Mouse (Mus musculus) ovary, postnatal 10 days (tissue): ENCODE data around the gene Celsr3.

Source experiments
- DNase-seq: peaks from one replicate; pipeline ENCODE4 v3.0.0; 2022; ENCODE audit warnings: low spot score

Gene Celsr3

GRCm38 (mm10) chr9:108825820-108826699, at the start of gene Celsr3:
Celsr3 (plus strand) TSS chr9:108826320.
- DNase-seq: no peak

- no peak for DNase-seq
Observed at GRCm38 (mm10) chr9:108776614-108777013, 49.5 kb upstream of the Celsr3 start.

DNA sequence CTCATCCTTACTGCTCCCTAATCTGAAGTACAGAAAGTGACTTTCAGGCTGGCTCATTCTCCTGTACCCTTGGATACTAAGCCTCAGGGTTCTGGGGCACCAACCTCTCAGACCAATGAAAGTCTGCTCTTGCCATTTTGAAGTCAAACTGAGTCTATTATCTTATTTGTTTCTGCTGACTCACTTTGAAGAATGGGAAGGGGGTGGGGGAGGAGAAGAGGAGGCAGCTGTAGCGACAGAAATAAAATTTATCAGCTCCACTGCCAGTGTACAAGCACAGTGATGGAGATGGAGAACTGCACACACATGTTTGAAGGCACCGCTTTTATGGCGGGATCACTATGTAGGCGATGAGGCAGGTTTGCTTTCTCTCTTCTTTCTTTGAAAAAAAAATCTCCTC, 48.8 kb upstream of the Celsr3 start:
- DNase-seq: no peak

GRCm38 (mm10) chr9:108780959-108781358, 45.2 kb upstream of the Celsr3 start:
- no peak for DNase-seq

DNA sequence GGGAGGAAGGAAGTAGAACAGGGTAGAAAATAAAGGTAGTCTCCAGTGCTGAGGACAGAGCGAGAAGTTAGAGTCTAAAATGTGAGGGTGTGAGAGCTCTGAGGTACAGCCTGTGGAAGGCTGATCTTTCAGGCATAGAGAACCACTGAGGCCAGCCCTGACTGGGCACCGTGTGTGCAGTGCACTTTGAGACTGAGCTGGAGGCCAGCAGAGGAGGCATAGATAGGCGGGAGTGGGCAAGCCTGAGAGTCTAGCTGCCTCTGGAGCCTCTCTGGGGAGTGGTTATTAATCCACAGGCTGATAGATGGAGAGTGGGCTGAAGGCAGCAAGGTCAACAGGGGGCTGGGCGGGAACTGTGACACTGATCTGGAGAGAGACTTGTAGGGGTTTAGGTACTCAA, 44.2 kb upstream of the Celsr3 start:
- no peak for DNase-seq

DNA sequence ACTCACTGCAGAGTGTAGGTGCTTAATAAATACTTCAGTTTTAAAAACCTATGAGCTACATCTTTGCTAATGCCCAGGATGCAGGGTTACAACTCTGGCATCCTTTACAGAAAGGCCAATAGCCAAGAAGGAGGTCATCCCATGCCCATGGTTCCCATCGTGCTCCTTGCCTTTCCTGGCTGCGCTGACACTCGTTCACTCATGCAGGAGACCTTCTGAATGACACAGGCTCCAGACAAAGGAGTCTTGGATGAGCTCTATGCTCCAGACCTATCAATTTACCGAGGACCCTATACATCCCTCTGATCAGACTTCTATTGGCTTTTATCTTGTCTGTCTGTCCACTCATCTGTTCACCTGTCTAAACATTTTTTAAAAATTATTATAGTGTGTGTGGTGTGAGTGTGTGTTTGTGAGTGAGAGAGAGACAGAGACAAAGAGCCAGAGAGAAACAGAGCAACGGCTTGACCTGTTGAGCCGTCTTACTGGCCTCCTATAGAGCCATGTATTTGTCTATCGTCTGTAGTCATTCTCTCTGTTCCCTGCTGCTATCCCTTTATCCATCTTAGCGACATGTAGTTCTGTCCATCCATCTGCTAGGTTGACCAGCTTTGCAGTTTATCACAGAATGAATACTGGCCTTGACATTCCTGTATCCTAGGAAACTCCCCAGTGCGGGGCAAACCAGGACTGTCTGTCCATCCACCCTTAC, 43.1 kb upstream of the Celsr3 start:
- DNase-seq: no peak

- peak; percentile 94 for DNase-seq
Observed at GRCm38 (mm10) chr9:108783548-108784463, 42.3 kb upstream of the Celsr3 start, which contains the start of gene Ip6k2. Ip6k2 (plus strand) TSS chr9:108783796.

DNA sequence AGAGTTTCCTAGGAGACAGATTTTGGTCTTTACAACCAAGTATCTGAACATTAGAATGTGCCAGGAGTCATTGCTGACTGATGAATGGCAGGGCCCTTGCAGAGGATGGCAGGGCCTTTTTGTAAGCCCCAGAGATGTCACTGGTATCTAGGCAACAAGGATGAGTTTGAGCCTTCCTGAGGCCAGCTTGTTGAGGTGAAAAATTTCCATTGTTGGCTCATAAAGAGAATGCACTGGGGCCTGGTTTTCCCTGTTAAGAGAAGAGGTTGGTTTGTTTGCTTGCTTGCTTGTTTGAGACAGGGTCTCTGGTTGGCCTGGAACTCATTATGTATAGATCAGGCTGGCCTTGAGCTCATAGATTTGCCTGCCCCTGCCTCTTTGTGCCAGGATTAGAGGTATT, 40.7 kb upstream of the Celsr3 start:
- DNase-seq: no peak

- no peak for DNase-seq
Observed at GRCm38 (mm10) chr9:108786494-108786893, 39.6 kb upstream of the Celsr3 start.

GRCm38 (mm10) chr9:108787080-108787479, 39.0 kb upstream of the Celsr3 start:
- DNase-seq: no peak

- no peak for DNase-seq
Observed at GRCm38 (mm10) chr9:108788713-108789112, 37.4 kb upstream of the Celsr3 start.

DNA sequence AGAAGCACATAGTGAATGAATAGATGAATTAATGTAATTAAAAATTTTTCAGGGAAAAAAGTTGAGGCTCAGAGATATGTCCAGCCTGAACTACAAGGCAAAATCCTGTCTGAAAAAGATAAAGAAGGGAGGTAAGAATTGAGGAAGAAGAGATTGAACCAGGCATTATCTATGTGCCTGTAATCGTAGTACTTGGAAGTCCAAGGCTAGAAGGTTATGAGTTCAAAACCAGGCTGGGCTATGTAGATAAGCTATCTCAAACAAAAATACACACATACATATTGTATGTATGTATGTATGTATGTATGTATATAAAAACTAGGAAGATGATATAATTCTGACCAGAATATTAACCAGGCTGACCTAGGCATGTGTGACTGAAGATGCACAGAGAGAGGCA, 33.8 kb upstream of the Celsr3 start:
- no peak for DNase-seq

DNA sequence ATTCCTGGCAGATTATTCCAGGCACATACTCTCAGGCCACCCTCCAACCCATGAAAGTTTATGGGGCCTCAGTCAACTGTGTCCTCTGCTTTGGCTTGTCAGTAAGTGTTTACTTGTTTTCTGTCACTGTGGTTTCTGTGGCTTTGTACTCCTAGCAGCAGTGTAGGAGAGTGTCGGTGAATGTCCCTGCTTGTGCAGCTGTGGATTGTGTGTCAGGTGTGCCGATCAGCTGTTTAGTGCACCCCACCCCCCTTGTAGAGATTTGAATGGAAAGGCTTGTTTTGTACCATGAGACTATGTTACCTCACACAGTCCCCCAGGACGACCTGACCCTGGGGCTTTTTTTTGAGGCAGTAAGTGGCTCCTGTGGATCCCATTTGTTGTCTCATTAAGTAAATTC, 33.4 kb upstream of the Celsr3 start:
- DNase-seq: no peak

- DNase-seq: no peak
Observed at GRCm38 (mm10) chr9:108795281-108795680, 30.8 kb upstream of the Celsr3 start.

DNA sequence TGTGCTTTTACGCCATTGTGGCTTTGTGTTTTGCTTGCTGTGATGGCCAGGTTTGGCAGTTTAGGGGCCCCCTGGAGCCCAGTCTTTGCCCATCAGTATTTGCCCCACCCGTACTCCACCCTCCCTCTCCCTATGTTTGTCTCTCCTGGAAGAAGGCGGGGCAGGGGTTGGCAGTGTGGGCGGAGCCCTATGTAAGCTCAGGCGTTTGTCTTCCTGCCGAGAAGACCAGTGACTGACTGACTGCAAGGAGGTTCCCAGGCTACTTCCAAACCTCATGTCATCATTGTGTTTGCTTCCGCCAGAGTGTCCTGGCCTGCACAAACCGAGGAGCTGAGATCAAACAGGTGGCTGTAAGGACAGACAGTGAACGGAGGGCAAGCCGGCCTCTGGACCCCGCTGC, 30.4 kb upstream of the Celsr3 start:
- DNase-seq: no peak

DNA sequence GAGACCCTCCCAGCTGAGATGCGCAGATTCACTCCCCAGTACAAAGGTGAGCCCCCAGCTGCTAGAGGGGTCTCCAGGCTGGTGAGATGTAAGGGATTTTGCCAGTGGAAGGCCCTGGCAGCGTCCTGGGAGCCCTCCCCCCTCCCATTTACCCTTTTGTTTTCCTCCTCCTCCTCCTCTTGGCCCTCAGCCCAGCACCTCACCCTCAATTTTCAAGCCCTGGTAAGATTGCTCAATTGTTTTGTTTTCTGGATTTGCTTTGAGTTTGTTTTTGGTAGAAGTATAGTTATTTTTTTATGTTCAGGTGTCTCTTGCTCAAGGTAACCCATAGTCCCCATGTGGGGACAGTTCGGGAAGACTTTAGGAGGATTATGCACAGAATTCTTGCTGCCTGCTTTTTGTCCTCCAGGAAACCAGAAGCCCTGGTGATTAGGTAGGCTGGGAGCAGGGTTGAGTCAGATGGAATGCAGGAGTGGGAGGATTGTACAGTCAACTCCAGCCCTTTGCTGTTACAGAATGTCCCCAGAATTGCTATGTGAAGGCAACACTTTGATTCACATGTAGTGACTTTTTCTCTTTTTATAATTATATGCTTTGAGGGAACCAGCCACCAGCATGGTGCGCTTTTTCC, 29.7 kb upstream of the Celsr3 start:
- DNase-seq: no peak

DNA sequence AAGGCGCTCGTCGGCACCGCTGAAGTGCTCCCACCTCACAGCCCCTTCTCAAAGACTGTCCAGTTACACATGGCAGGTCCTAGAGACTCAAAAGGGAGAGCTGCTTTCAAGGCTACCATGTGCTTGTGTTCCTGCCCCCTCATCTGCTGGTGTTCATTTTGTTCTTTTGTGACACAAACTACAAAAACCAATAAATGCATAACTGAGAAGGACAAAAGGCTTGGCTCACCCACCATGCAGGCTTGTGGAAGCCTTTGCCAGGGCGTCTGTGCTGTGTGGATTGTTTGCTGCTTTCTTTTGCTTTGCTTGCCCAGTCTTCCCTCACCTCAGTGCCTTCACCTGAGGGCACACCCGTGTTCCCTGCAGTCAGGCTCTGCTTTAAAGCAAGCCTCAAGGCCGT, 28.6 kb upstream of the Celsr3 start:
- DNase-seq: no peak

DNA sequence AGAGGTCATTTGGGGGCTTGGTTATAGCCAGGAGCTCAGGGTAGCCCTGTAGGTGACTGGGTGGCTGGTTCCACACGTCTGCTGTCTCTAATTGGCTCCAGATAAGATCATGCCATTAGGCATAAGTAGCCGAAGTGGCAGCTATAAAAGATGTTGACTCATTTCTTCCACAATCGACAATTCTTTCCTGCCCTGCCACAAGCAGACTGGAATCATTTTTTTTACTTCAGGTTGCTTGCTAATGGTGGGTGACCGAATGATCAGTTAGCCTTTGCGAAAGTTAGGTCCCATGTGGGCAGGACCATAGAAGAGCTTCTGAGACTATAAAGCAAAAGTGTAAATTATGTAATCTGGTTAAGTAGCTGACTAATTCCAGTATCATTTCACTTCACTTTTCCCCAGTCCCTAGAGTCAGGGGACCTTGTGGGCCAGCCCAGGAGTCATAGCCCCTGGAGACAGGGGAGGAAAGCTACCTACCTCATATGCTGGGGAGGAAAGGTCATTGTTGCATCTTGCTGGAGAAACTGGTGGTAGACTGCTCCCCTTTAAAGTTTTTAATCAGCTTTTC, 27.5 kb upstream of the Celsr3 start:
- no peak for DNase-seq

- DNase-seq: no peak
Observed at GRCm38 (mm10) chr9:108799564-108799963, 26.6 kb upstream of the Celsr3 start.

DNA sequence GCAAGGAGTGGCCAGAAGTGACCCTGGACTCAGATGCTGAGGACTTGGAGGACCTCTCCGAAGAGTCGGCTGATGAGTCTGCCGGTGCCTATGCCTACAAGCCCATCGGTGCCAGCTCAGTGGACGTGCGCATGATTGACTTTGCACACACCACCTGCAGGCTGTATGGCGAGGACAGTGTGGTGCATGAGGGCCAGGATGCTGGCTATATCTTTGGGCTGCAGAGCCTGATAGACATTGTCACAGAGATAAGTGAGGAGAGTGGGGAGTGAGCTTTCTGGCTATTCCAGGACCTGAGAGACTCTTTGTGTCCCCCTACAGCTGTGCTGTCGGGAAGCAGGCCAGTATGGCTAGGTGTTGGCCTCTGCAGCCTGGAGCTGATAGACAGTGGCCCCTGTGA, 20.4 kb upstream of the Celsr3 start:
- DNase-seq: no peak

- DNase-seq: no peak
Observed at GRCm38 (mm10) chr9:108806379-108806778, 19.7 kb upstream of the Celsr3 start.
